Mouse (Mus musculus) liver, postnatal 0 days (tissue): ENCODE results near the gene Kif1b.

Experiments used
- CTCF ChIP-seq: sonication (generic); IDR thresholded peaks from 2 replicates; pipeline ENCODE4 v1.5.1; 2016; ENCODE audit warnings: antibody characterized with exemption, low read depth
- EP300 ChIP-seq: IDR thresholded peaks from 2 replicates; pipeline ENCODE4 v1.6.1; 2016; ENCODE audit warnings: antibody characterized with exemption, low read depth, mild to moderate bottlenecking

DNA sequence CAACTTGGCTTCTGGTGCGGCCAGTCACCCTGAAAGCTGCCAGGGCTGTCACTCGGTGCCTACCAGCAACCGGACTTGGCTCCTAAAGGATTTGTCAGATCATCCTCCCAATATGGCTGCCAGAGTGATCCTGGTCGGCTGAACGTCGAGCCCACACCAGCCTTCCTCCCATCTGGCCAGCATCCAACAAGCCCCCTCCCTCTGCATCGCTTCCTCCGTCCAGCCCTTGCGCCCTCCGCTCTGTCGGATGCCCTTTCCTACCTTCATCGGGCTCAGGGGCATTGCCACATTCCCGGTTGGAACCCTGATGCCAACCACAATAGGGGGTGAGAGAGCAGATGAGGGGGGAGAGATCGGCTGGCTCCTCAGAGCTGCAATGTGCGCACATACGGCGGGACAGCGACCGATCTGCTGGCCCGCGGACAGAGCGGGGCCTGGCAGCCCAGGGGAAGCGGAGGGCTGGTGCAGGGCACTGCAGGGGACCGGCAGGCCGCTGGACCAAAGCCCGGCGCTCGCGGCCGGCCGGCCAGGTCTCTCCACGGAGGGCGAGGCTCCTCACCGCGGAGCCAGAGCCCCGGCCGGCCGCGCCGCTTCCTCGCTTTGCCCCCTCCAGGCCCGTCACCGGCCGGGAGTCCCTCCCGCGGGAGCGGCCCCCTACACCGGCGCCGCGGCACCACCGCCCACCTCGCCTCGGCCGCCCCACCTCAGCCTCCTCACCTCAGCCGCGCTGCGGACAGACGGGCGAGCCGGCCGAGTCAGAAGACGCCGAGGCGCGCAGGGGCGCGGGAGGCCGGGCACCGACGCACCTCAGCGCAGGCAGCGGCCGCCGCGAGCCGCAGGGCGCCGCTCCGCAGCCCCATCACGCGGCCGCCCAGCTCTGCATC, 539 bp downstream of the Kif1b start:
- no peak for TF ChIP-seq CTCF
- TF ChIP-seq EP300, result no peak
